Mouse (Mus musculus) fat pad, adult 2 months (tissue): ENCODE measurements at regions not wholly inside any gene's neighbourhood (a gene's known extent, or its start where the extent isn't known, plus 50 kb on each side); places are given as distances from the start of the nearest gene placed in this dataset.

Experiments
- DNase-seq: peaks from one replicate; pipeline ENCODE4 v3.0.0-alpha.2; 2011; ENCODE audit warnings: low read depth, low spot score; ENCODE audit errors: extremely low read depth

DNA sequence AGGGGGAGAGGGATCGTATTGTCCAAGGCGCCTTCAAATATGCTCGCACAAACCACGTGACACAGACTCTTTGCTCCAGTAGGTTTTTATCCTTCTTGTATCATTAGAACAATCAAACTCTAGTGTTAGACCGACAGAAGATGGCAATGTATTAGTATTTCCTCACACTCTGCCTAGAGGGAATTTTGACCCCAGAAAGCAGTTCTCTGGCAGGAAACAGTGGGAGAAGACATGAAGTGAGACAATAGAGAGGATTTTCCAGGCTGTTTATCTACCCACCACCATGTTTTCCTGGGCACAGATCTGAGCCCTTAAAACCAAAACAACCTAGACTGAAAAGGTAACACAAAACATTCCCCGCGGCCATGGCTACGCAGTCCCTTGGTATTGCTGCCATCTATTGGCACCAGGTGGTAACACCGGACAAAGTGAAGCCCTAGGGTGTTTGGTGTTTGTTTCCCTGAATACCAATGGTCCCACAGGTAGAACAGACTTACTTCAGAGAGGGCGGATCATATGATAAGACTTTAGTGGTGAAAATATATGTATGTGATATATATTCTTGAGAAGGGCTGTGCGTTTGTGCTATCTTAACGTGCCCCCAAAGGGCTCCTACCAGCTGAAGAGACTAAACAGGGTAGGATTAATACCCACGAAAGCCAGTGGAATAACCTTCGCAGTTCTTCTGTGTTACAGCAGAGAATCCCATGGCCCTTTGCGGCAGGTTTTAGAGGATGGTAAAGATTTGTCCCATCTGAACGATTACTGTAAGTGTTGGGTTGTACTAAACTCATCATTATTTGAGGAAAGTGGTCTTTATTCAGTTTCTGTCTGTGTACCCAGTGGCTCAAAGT is 1430.5 kb downstream of the Slc22a22 start:
- DNase-seq, result peak; percentile 65

DNA sequence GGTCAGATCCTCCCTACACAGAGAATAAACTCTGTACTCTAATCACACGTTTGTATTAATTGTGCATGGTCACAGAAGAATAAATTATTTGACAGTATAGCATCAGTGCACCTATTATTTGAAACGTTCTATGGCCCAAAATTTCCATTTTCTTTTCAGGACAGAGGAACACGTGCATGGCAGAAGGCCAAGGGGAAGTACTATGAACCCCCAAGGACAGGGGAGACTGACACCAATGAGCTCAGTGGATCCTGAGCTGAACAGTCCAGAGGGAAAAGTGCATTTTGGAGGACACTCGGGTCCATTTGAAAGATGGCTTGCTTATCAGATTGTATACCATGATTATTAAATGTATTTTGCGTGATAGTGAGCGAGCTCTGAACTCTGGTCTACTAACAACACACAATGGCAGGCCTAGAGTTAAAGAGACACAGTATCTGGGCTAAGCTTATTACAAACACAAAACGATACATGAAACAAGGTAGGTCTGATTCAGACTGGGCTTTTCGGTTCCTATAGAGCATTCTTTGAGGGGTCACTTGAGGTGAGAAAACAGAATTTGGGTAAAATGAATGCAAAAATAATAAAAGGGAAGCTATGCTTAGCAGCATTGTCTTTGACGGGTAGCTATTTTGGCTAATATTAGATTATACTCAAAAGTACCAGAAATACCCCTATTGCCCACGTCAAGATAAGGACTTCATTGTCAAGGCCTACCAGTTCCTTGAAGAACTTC is 1431.7 kb downstream of the Slc22a22 start:
- DNase-seq, result no peak

DNA sequence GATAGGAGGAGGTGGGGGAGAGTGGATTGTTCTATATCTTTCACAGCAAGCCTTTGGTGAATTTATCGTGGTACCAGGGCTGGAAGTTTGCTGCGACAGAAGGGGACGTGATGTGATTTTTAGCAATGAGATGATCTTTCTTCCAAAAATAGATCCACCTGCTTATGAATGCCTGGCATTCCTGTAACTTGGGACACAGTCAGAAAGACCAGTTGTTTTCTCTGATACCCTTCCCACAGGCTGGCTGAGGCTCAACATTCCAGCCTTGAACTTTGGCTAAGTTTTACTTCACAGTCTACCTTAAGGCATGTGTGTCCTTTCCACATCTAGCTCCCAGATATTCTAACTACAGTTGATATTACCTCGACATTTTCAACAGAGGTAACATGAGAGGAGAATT is 1434.1 kb downstream of the Slc22a22 start:
- no peak for DNase-seq

DNA sequence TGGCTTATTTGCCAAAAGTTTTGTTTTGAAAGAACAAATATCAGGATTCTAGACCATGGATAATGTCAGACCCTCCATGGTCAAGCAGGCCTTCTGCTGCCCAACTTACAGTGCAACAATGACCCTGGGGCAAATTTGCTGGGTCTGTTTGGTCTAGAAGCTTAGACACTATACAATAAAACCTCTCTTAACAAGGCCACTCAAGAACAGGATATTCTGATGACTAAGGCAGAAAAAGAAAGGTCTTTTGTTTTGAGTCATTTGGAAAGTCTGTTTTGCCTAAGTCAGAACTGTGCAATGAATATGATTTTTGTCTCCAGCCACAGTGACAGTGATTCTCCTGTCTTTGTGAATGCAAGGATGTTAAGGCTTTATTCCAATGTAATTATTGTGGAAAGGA is 1435.0 kb downstream of the Slc22a22 start:
- no peak for DNase-seq

DNA sequence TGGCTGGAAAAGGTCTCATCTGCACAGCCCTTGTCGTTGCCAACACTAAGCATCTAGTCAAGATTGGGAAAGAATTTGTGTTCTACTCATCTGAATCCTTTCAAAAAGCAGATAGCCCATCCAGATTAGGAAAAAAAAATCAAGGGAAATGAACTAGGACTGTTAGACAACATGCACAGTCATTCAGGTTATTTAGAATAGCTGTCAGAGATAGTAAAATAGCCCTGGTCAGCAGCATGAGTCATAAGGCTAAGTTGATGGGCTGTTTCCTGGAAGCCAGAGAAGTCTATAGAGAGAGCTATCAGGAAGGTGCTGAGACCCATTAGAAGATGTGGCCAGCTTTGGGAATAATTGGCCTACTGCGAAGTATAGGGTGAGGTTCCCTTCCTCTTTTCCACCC is 1447.4 kb downstream of the Slc22a22 start:
- no peak for DNase-seq

DNA sequence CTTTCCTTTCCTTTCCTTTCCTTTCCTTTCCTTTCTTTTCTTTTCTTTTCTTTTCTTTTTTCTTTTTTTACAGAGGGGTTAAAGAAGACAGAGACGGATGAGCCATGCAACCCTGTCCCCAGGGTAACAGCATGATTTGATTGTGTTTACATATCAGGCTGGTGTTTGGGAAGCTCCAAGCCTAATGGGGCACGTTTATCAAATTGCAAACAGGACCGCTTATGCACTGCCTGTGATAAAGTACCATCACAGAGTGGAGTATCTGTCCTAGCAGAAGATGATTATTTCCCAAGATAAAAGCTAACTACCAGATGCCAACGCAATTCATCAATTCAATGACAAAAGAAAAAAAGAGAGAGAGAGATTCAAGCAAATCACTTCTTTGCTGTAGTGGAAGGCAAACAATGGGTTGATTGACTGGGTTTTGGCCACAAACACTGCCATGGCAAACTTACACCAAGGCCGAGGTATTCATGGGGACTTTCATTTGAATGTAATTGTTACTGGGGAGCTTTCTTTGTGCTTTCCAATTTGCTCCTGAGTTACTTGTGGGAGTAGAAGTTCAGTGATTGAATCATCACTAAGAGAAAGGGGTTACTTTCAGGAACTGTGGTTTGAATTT is 1450.1 kb downstream of the Slc22a22 start:
- DNase-seq, result no peak

DNA sequence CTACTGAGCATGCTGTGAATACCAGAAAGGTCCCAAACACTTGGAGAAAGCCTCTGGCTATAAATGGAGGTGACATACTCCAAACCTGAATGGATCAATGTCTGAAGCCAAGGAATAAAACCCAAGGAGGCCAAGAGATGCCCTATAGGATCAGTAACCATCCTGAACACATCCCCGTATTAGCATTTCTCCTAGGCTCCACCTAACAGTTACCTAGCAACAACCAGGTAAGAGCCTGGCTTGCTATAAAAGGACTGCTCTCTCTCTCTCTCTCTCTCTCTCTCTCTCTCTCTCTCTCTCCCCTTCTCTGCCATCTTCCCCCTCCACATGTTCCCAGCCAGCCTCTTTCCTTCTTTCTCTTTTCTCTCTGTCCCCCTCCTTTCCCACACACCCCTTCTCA is 1452.7 kb downstream of the Slc22a22 start:
- DNase-seq, result no peak

DNA sequence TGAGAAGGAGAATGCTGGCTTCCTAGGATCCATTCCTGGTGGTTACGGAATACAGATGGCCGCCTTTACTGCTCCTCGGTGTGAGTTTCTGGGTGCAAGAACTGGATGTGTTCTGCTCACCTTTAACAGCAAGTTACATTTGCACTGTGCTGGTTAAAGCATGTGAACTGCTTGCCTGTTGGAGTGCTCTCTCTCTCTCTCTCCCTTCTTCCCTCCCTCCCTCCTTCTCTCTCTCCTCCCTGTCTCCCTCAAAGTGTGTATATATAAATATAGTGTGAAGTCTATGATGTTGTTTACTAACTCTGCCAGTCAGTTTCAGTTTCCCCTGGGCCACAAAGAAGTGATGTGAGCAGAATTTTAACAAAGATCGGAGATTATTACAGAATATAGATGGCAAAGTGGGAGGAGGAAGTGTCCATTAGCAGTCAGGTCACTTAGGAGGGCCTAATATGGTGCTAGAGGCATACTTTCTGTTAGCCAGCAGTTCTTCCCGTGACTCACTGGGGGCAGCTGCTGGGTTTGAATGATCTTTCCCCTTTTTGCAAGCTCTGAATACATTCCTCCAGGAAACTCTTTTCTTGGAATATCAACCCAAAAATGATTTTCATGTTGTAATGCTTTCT is 1453.5 kb downstream of the Slc22a22 start:
- no peak for DNase-seq

DNA sequence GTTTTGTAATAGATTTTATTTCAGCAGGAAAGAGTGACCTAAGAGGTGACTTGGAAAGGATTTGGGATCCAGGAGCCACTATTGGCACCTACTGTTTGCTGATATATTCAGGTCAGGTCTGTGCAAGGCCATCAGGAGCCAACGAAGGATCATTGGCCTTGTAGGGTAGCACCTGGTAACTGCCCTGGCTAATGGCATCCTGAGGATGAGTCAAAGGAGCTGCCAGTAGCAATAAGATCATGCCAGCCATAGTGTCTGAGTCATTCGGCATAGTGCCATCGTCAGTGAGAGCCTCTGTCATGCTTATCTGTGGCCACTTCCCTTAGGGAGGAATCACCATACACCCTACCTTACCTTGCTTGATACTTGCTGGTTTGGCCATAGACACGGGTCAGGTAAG is 1455.1 kb downstream of the Slc22a22 start:
- peak; percentile 100 for DNase-seq

DNA sequence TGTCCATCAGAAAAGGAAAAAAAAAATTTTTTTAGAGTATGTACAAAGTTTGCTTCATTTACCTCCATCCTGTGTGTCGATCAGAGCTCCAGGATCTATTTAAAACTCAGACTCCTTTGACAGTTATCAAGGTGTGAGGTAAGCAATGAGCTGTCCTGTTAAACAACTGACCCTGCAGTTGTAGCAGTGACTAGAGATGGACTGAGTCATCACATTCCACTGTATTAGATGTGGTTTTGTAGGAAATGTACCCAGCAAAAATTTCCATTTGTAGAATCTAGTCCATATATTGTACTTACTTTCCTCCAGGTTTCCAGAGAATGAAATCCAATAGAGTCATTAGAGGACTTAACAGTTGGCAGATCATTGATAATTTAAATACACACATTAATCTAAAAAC is 1459.3 kb downstream of the Slc22a22 start:
- no peak for DNase-seq

DNA sequence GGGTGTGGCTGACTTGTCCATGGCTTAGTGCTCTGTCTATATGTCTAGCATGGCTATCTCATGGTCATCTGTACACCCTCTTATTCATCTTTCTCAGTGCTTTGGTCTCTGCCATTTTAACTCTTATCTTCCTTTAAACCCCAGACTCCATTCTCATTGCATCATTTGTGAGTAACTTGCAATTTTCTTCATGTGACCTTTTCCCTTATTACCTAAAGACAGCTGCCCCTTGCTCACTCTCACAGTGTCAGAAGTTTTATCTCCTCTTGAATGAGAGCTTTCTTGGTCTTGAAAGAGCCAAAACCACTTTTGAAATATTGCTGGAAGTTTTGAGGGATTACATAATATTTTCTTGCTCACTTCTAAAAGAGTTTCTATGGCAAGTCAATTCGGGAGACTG is 1459.9 kb downstream of the Slc22a22 start:
- DNase-seq, result no peak

DNA sequence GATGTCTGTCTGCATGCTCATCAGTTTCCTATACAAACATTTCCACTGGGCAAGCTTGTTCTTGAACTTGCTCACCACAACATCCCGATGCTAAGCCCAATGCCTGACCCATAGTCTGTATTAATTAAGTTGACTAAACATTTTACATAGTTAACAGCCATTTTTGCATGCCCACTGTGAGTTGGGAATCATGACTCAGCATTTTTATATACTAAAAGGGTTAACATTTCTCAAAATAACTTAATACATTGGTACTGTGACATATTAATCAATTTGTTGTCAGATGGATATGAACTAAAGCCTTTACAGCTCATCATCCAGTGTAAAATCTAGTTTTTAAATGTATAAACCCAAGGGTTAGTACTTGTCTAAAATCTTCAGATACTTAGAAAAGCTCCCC is 1461.4 kb downstream of the Slc22a22 start:
- no peak for DNase-seq

DNA sequence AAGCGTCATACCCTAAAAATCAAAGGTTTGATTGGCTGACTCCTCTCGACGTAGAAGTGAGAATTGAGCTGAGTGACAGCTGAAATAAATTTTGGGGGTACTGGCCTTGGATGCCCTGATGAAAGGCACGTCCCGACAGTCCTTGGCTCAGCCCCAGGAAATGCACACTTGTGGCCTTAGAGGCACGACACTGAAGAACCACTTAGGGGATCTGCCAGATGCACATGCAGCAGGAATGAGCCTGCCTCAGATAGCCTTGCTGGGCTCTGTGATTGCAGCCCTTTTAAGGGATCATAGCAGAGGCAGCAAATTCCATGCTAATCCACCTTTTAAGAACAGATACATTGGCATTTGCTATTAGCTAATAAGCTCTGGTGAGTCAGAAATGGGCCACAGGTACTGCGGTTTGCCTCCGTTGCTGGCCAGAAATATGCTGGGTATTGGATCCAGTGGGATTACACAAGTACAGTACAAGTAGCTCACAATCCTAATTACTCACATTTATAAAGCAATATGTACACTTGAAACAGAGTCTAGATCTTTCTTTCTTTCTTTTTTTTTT is 1463.3 kb downstream of the Slc22a22 start:
- DNase-seq, result peak; percentile 92

DNA sequence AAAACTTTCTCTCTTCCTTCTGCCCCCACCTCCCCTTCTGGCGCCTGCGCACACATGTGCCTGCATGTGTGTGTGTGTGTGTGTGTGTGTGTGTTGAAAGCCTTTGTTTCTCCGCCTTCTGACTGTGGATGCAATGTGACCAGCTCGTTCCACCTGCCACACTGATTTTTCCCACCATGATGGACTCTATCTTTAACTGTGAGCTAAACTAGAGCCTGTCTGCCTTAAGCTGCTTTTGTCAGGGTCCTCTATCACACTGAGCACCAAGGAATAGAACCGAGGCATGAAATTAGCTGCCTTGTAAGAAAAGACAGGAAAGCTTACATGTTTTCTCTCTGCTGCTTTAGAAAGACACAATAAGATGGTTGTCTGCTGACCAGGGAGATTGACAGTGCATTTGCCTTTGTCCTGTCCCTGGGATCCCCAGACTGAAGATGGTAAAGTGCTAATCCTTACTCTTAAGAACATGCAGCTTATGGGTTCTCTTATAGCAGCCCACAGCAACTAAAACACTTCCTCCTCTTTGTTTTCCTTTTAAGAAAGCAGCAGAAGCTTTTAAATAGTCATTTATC is 1468.7 kb downstream of the Slc22a22 start:
- no peak for DNase-seq

DNA sequence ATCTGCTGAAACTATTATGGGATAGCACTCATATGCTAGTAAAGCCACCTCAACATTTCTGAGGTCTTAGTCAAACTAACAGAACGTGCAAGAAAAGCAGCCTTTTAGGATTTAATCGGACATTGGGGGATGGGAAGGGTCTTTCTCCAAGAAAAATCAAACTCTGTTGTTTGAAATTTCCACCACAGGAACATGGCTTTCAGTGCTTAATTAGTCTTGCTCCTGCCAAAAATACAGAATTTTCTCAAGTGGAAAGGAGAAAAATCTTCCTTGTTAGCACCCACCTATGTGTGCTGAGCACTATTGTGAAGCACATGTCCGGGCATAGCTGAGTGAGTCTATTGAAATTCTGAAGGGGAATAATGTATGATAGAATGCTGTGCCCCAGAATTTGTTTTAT is 1470.0 kb downstream of the Slc22a22 start:
- DNase-seq, result no peak

DNA sequence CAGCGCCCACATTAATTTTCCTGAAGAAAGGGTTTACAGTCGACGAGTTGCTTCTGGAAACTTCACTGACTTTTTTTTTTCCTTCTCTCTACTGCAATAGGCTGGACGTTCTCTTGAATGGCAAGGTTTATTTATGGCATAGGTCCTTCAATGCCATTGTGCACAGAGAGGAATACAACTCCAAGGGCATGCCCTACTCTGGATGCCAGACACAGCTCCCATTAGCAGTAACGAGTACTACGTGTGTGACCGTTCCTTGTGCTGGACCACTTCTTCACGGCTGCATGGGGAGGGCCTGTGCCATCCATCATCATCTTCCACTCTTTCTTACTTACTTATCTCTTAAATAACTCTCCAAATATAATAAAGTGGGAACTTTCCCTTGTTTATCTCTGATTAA is 1472.1 kb downstream of the Slc22a22 start:
- DNase-seq, result no peak

DNA sequence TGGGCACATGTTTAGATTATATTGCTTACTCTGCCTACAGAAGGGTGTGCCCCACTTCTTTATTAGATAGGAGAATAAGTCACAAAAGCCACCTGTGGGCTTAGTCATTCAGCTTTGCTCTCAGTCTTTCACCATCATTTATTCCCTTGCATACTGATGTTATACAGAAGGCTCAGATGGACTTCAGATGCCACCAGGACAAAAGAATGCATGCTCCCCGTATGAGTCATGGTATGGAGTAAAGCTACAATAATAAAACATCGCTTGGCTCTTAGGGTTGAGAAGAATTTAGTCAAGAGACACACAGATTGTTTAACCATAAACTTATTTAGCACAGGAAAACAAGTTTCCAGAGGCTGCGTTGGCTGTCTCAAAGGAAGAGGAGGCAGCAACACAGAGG is 1473.5 kb downstream of the Slc22a22 start:
- no peak for DNase-seq

DNA sequence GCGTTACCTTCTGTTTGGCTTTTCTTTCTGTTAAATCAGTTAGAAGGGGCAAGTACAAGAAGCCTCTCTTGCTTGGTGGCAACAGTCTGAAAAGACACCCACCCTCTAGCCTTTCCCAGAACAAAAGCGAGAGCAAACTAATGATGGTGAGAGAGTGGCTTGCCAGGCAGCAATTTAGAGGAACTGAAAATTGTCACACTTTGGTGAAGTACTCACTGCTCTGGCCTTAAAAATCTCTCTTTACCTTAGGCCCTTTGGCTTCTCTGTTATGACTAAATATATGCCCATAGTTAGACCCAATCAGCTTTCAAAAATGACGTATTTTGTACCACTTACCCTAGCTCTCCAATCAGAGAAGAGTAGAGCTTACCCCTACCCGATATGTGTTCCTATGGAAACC is 1477.8 kb downstream of the Slc22a22 start:
- DNase-seq, result no peak

DNA sequence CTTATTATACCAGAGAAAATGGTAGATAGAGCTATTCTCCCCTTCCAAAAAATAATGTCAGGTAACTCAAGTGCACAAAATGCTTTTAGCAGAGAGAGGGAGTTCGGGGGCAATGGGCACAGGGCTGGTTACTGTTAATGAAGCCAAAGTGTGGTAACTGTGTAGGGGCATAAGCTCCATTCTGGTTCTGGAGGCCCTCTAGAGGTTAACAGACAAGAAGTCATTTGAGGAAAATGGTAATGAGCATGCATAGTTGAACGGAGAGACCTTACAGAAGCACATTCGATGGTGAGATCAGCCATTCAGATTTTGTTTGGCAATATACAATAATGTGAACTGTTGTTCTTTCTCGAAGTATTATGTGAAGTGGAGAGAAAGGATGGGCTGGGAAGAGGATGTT is 1479.4 kb downstream of the Slc22a22 start:
- DNase-seq, result no peak

DNA sequence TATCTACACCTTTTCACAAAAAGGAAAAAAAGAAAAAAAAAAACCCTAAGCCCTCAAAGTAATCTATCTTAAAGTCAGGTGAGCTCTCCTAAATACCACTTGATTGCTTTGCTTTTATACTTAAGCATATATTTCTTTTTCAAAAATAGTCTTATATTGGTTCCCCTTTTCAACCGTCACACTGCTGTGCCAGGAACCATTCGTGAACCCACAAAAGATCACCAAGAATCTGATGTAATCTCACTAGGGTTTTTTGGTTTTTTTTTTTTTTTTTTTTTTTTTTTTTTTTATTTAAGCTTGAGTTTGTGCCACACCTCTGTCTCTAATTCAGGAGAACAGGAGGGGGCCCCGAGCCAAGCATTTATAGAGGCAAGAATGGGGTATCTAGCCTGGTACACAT is 1482.7 kb downstream of the Slc22a22 start:
- no peak for DNase-seq

DNA sequence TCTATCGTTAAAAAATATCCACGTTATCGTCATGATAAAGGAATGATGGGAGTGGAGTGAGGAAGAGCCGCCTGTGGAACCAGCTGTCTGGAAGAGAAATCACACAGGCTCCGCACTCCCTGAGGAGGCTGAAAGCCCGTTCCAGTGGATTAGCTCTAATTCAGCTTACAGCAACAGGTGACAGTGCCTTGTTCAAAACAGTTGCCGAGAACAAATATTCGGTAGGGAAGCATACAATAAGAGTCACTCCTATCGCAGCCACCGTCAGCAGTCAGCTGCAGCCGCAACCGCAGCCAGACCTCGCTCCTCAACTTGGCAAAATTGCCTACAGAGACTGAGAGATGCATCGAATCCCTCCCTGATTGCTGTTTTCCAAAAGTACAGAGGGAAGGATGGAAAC is 1501.6 kb downstream of the Slc22a22 start:
- no peak for DNase-seq
